15 mouse cellular contexts compared by ENCODE assay signal in the genomic region with DNA sequence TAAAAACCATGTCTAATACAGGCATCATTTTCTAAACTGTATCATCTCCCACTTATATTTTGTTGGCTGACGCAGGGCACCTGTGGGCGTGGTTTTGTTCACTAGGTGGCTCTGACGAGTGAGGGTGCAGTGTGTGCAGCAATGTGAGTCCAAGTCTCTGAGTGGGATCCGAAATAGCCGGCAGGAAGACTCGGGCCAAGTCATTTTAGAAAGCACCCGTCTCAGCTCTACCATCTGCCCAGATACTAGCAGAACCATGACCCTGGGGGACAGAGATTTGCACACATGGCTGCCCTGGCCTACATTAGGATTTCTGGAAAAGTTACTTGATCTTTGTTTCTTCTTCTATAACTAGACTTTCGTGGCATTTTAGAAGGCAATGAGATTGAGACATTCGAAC.
"Had no signal": no experiment of that assay in that cellular context is flagged by ENCODE, and none has a peak within 500 bp of the region (broad histone marks: within the 10 kb centered on the region; RNA-seq: fewer than 3 reads in every experiment).

No protein-coding gene starts in this region.

- H3K9me3 ChIP-seq: limb, embryonic 10.5 days; liver, embryonic 15.5 days; midbrain, embryonic 10.5 days; midbrain, embryonic 15.5 days; neural tube, embryonic 15.5 days had no signal

- H3K4me1 ChIP-seq: liver, embryonic 15.5 days; midbrain, embryonic 10.5 days; midbrain, embryonic 15.5 days had no signal

- H3K9ac ChIP-seq: liver, embryonic 15.5 days; midbrain, embryonic 15.5 days; neural tube, embryonic 15.5 days had no signal

- H3K27ac ChIP-seq: layer of hippocampus, adult 2 months; limb, embryonic 10.5 days; liver, embryonic 15.5 days; midbrain, embryonic 10.5 days; midbrain, embryonic 15.5 days; neural tube, embryonic 15.5 days had no signal

- H3K4me3 ChIP-seq: layer of hippocampus, adult 2 months; limb, embryonic 10.5 days; liver, embryonic 15.5 days; midbrain, embryonic 10.5 days; midbrain, embryonic 15.5 days; neural tube, embryonic 15.5 days had no signal

- H3K27me3 ChIP-seq: liver, embryonic 15.5 days; midbrain, embryonic 15.5 days; neural tube, embryonic 15.5 days had no signal

- H3K4me2 ChIP-seq: liver, embryonic 11.5 days; liver, embryonic 15.5 days; midbrain, embryonic 15.5 days; neural tube, embryonic 15.5 days had no signal

- ATAC-seq: midbrain, embryonic 15.5 days had no signal

- DNase-seq: kidney, postnatal 10 days; kidney, postnatal 4 days; lung, adult 2 months; lung, postnatal 10 days; lung, postnatal 4 days; right cerebral cortex, adult 18-20 months; thymus, adult 18-20 months; thymus, postnatal 14 days had no signal

- H3K36me3 ChIP-seq: limb, embryonic 10.5 days; liver, embryonic 15.5 days; midbrain, embryonic 10.5 days; midbrain, embryonic 15.5 days; neural tube, embryonic 15.5 days had no signal
